Mouse (Mus musculus) small intestine, adult 2 months (tissue): Measurements from ENCODE around the gene Ctnnd1. TPM values are rescaled to one million over a fixed set of nuclear protein-coding genes. Genes with fewer than 3 reads are reported as not detected.

Experiments
- H3K27ac ChIP-seq: fragments of 200-500 bp; 2 replicates; pipeline ENCODE4 v1.5.1; 2012; ENCODE audit warnings: low read depth, low read length, control low read depth, inconsistent platforms; ENCODE audit not compliant: insufficient read depth
- H3K27me3 ChIP-seq: fragments of 200-500 bp; 2 replicates; pipeline ENCODE4 v1.6.1; 2012; ENCODE audit warnings: mild to moderate bottlenecking, moderate library complexity, low read length, inconsistent platforms; ENCODE audit not compliant: control insufficient read depth, insufficient read depth
- H3K36me3 ChIP-seq: fragments of 200-500 bp; 2 replicates; pipeline ENCODE4 v1.6.1; 2012; ENCODE audit warnings: mild to moderate bottlenecking, low read length, control low read depth, inconsistent platforms; ENCODE audit not compliant: control insufficient read depth, insufficient read depth
- H3K4me1 ChIP-seq: fragments of 200-500 bp; 2 replicates; pipeline ENCODE4 v1.6.1; 2012; ENCODE audit warnings: low read length, inconsistent platforms, mixed read lengths; ENCODE audit not compliant: control insufficient read depth, insufficient read depth, insufficient read length
- H3K4me3 ChIP-seq: fragments of 200-500 bp; 2 replicates; pipeline ENCODE4 v1.5.1; 2012; ENCODE audit warnings: low read depth, mild to moderate bottlenecking, control low read depth, inconsistent platforms, low read length, moderate library complexity
- CTCF ChIP-seq: fragments of 200-500 bp; IDR thresholded peaks from 2 replicates; pipeline ENCODE4 v1.5.1; 2012; ENCODE audit warnings: low read depth, mild to moderate bottlenecking, control low read depth, inconsistent platforms, low read length, moderate library complexity, mixed read lengths; ENCODE audit not compliant: insufficient replicate concordance, insufficient read length; ENCODE audit errors: extremely low read depth
- POLR2A ChIP-seq: fragments of 200-500 bp; IDR thresholded peaks from 2 replicates; pipeline ENCODE4 v1.6.1; 2012; ENCODE audit warnings: low read depth, mild to moderate bottlenecking, control low read depth, inconsistent platforms, low read length, moderate library complexity
- WGBS: fragments of 180-500 bp; shearing (Covaris S2); methylation state at CpG from one replicate; pipeline ENCODE4 v1.1.7; 2018; 5-methylcytosine and 5-hydroxymethylcytosine counted together
- polyA plus RNA-seq: library from polyadenylated mRNA; depleted of rRNA; stranded (reverse); fragments of >200 nt; gene quantifications from 2 replicates; pipeline ENCODE4 v1.2.3, GENCODE M21; 2012

Ctnnd1 gene
- polyA plus RNA-seq, 1 experiment = 80.2 TPM

GRCm38 (mm10) chr2:84634006-84634405 is 16.6 kb downstream of the Ctnnd1 start:
- WGBS = 10% methylated on average over 4 of the region's 4 CpGs
- Histone ChIP-seq H3K4me3 (no peak overlapping the region), H3K27ac (peak overlapping the region; percentile 79)

DNA sequence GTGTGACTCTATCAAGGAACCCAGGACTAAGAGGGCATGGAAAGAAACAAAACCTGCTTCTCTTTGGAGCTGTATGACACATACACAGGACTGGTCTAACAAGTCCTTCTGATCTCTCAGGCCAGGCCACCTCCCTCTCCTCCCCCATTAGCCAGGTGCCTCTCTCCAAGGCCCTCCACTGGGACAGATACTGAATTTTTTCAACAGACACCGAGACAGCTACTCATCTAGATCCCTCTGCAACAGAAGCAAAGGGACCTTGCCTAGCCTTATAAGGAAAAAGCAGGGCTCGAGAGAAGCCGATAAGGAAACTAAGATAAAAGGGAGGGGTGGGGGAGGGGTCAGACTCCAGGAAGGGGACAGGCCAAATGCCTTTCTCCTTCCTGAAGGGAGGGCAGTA is 17.6 kb downstream of the Ctnnd1 start:
- peak overlapping the region; percentile 98 for H3K27ac ChIP-seq
- WGBS = 2% methylated on average over 3 of the region's 3 CpGs

More at GRCm38 (mm10) chr2:84634006-84634405, 16.6 kb downstream of the Ctnnd1 start:
- Histone ChIP-seq H3K36me3 (peaks cover 10% of the 10 kb centered on the region), H3K4me1 (peaks cover 34% of the 10 kb centered on the region; the same call in 1 of the 2 replicates), H3K27me3 (no peaks in the 10 kb centered on the region)
- TF ChIP-seq CTCF (no peak), POLR2A (no peak)

GRCm38 (mm10) chr2:84632001-84632400 is 18.6 kb downstream of the Ctnnd1 start:
- no peak overlapping the region for H3K4me3 ChIP-seq
- TF ChIP-seq POLR2A (no peak), CTCF (no peak)
- WGBS = 84% methylated on average over 1 of the region's 1 CpGs
- H3K27me3 ChIP-seq = no peaks in the 10 kb centered on the region
- H3K36me3 ChIP-seq = peaks cover 12% of the 10 kb centered on the region
- H3K4me1 ChIP-seq = peaks cover 31% of the 10 kb centered on the region; the same call in 1 of the 2 replicates
- H3K27ac ChIP-seq = peak overlapping the region; percentile 98; the same call in 1 of the 2 replicates

More for the DNA sequence above, 17.6 kb downstream of the Ctnnd1 start:
- H3K27me3 ChIP-seq = no peaks in the 10 kb centered on the region
- H3K4me1 ChIP-seq = peaks cover 34% of the 10 kb centered on the region; the same call in 1 of the 2 replicates
- no peak for TF ChIP-seq CTCF
- no peak for TF ChIP-seq POLR2A
- peaks cover 12% of the 10 kb centered on the region for H3K36me3 ChIP-seq
- peak overlapping the region; percentile 28; the same call in 1 of the 2 replicates for H3K4me3 ChIP-seq

GRCm38 (mm10) chr2:84627036-84627435 is 23.5 kb downstream of the Ctnnd1 start:
- H3K27ac ChIP-seq = peak overlapping the region; percentile 72

GRCm38 (mm10) chr2:84626366-84626975 is 24.1 kb downstream of the Ctnnd1 start:
- no peaks in the 10 kb centered on the region for H3K27me3 ChIP-seq
- H3K27ac ChIP-seq = peak overlapping the region; percentile 62
- peaks cover 19% of the 10 kb centered on the region for H3K36me3 ChIP-seq
- WGBS = 44% methylated on average over 7 of the region's 7 CpGs
- no peak overlapping the region for H3K4me3 ChIP-seq
- no peak for TF ChIP-seq CTCF
- no peak for TF ChIP-seq POLR2A
- peaks cover 31% of the 10 kb centered on the region for H3K4me1 ChIP-seq

More at GRCm38 (mm10) chr2:84627036-84627435, 23.5 kb downstream of the Ctnnd1 start:
- Histone ChIP-seq H3K27me3 (no peaks in the 10 kb centered on the region), H3K36me3 (peaks cover 19% of the 10 kb centered on the region), H3K4me1 (peaks cover 32% of the 10 kb centered on the region), H3K4me3 (no peak overlapping the region)
- TF ChIP-seq POLR2A = no peak
- TF ChIP-seq CTCF = no peak
- 19% methylated on average over 3 of the region's 3 CpGs for WGBS

DNA sequence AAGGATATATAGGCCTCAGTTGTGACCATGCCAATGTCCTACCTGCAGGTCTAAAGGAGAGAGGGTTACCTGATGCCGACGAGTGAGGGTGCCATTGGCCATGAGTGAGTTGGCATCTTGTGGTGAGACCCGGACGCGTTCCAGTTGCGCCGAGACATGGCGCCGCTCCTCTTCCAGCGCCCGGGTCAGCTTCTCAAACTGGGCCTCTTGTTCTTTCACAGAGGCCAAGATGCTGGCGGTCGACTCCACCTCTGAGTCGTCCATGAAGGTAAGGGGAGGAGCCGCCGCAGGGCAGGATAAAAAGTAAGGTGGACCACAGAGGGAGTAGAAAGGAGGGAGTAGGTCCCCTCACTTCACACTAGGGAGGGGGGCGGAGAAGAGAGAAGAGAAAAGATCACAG is 26.4 kb downstream of the Ctnnd1 start:
- TF ChIP-seq CTCF (no peak), POLR2A (no peak)
- Histone ChIP-seq H3K4me3 (no peak overlapping the region), H3K36me3 (peaks cover 31% of the 10 kb centered on the region), H3K27ac (peak overlapping the region; percentile 4), H3K27me3 (no peaks in the 10 kb centered on the region), H3K4me1 (peaks cover 43% of the 10 kb centered on the region)
- 85% methylated on average over 17 of the region's 17 CpGs for WGBS

GRCm38 (mm10) chr2:84623428-84624119 is 27.0 kb downstream of the Ctnnd1 start:
- no peak overlapping the region for H3K4me3 ChIP-seq
- TF ChIP-seq POLR2A (no peak), CTCF (no peak)
- peaks cover 28% of the 10 kb centered on the region for H3K36me3 ChIP-seq
- no peaks in the 10 kb centered on the region for H3K27me3 ChIP-seq
- peak overlapping the region; percentile 55 for H3K27ac ChIP-seq
- WGBS = 51% methylated on average over 3 of the region's 3 CpGs
- H3K4me1 ChIP-seq = peaks cover 44% of the 10 kb centered on the region
